Mouse (Mus musculus) macrophage (primary cell): ENCODE measurements around the gene Mrps35. TPM values are rescaled to one million over a fixed set of nuclear protein-coding genes. Genes with fewer than 3 reads are reported as not detected.

Source experiments
- H3K27ac ChIP-seq: fragments of 350-480 bp; formaldehyde crosslinking; 2 replicates; pipeline ENCODE4 v1.9.0; 2021
- H3K36me3 ChIP-seq: fragments of 350-480 bp; formaldehyde crosslinking; 2 replicates; pipeline ENCODE4 v1.9.0; 2021; ENCODE audit errors: inconsistent target
- H3K4me3 ChIP-seq: fragments of 350-480 bp; formaldehyde crosslinking; 2 replicates; pipeline ENCODE4 v1.9.0; 2021; ENCODE audit errors: inconsistent target
- H3K79me2 ChIP-seq: fragments of 350-480 bp; formaldehyde crosslinking; 2 replicates; pipeline ENCODE4 v1.9.0; 2021; ENCODE audit errors: inconsistent target
- WGBS: methylation state at CpG from one replicate; pipeline ENCODE4 v1.1.7; 2026; ENCODE audit warnings: inconsistent platforms; ENCODE audit not compliant: missing documents; 5-methylcytosine and 5-hydroxymethylcytosine counted together
- polyA plus RNA-seq: library from polyadenylated mRNA; stranded (reverse); fragments of 250-400 nt; gene quantifications from 3 replicates; pipeline ENCODE4 v1.2.4, GENCODE M21; 2018; ENCODE audit warnings: inconsistent platforms
- total RNA-seq, 78 experiments: library from RNA; depleted of rRNA; stranded (reverse); fragments of 250-400 nt; gene quantifications; 1 replicate in 9 of 78; 2 replicates in 24 of 78; 3 replicates in 43 of 78; 4 replicates in 2 of 78; pipeline ENCODE4 v1.2.4; 2018; ENCODE audit warnings: inconsistent platforms in 56 of 78

Mrps35 gene
- 10 to 100 TPM in 14 of 26 experiments, 1 to 10 TPM in 11, under 1 TPM in 1; 0.62 to 31.6 (median 10.9) TPM for total RNA-seq (2018; cell fraction: chromatin; rRNA removed)
- 10 to 100 TPM in 25 of 26 experiments, 1 to 10 TPM in 1; 7.6 to 29.2 (median 19.0) TPM for total RNA-seq (2018; cell fraction: cytosol; rRNA removed)
- 10 to 100 TPM in 10 of 26 experiments, 1 to 10 TPM in 16; 2.5 to 29.9 (median 8.8) TPM for total RNA-seq (2018; cell fraction: nucleus; rRNA removed)
- 12.5 to 19.3 TPM (median 19.2 TPM) in 3 replicates for polyA plus RNA-seq

- 5% methylated on average over 66 of the region's 66 CpGs for WGBS
- H3K79me2 ChIP-seq = peaks cover 29% of the 10 kb centered on the region
- no peak within 1 kb of the TSS for H3K27ac ChIP-seq
- peaks cover 9% of the 10 kb centered on the region; the same call in 1 of the 2 replicates for H3K36me3 ChIP-seq
- H3K4me3 ChIP-seq = peak within 1 kb of the TSS; percentile 47
Observed at GRCm38 (mm10) chr6:147042291-147043290, at the start of gene Mrps35. TSS of gene Mrps35 (plus strand) at chr6:147042764.

GRCm38 (mm10) chr6:146994236-146994635 is 48.3 kb upstream of the Mrps35 start:
- Histone ChIP-seq H3K36me3 (peaks cover 4% of the 10 kb centered on the region; the same call in 1 of the 2 replicates), H3K4me3 (no peak overlapping the region), H3K79me2 (no peaks in the 10 kb centered on the region), H3K27ac (no peak overlapping the region)
- 41% methylated on average over 5 of the region's 5 CpGs for WGBS

- H3K27ac ChIP-seq = no peak overlapping the region
- H3K79me2 ChIP-seq = no peaks in the 10 kb centered on the region
- peaks cover 9% of the 10 kb centered on the region; the same call in 1 of the 2 replicates for H3K36me3 ChIP-seq
- H3K4me3 ChIP-seq = no peak overlapping the region
- WGBS = 100% methylated on average over 2 of the region's 2 CpGs
Observed at GRCm38 (mm10) chr6:146995391-146995790, 47.2 kb upstream of the Mrps35 start.

GRCm38 (mm10) chr6:146995878-146996277 is 46.7 kb upstream of the Mrps35 start:
- no peak overlapping the region for H3K4me3 ChIP-seq
- no peaks in the 10 kb centered on the region for H3K79me2 ChIP-seq
- no peak overlapping the region for H3K27ac ChIP-seq
- WGBS = 94% methylated on average over 6 of the region's 6 CpGs
- H3K36me3 ChIP-seq = peaks cover 9% of the 10 kb centered on the region; the same call in 1 of the 2 replicates

GRCm38 (mm10) chr6:146997006-146997405 is 45.6 kb upstream of the Mrps35 start:
- WGBS = 93% methylated on average over 6 of the region's 6 CpGs
- Histone ChIP-seq H3K4me3 (no peak overlapping the region), H3K79me2 (no peaks in the 10 kb centered on the region), H3K36me3 (peaks cover 11% of the 10 kb centered on the region; the same call in 1 of the 2 replicates), H3K27ac (no peak overlapping the region)

GRCm38 (mm10) chr6:146998710-146999109 is 43.9 kb upstream of the Mrps35 start:
- H3K27ac ChIP-seq = no peak overlapping the region
- 93% methylated on average over 4 of the region's 4 CpGs for WGBS
- no peaks in the 10 kb centered on the region for H3K79me2 ChIP-seq
- peaks cover 12% of the 10 kb centered on the region; the same call in 1 of the 2 replicates for H3K36me3 ChIP-seq
- H3K4me3 ChIP-seq = no peak overlapping the region

GRCm38 (mm10) chr6:146999302-146999701 is 43.3 kb upstream of the Mrps35 start:
- no peak overlapping the region for H3K27ac ChIP-seq
- no peak overlapping the region for H3K4me3 ChIP-seq
- WGBS = 80% methylated on average over 9 of the region's 9 CpGs
- H3K79me2 ChIP-seq = no peaks in the 10 kb centered on the region
- 0 out of 2 replicates have a peak, but pooled peaks cover 12% of the 10 kb centered on the region for H3K36me3 ChIP-seq

GRCm38 (mm10) chr6:146999755-147000154 is 42.8 kb upstream of the Mrps35 start:
- H3K36me3 ChIP-seq = 0 out of 2 replicates have a peak, but pooled peaks cover 12% of the 10 kb centered on the region
- no peak overlapping the region for H3K27ac ChIP-seq
- no peak overlapping the region for H3K4me3 ChIP-seq
- WGBS = 90% methylated on average over 2 of the region's 2 CpGs
- H3K79me2 ChIP-seq = no peaks in the 10 kb centered on the region

GRCm38 (mm10) chr6:147008148-147008547 is 34.4 kb upstream of the Mrps35 start:
- 87% methylated on average over 3 of the region's 3 CpGs for WGBS
- H3K79me2 ChIP-seq = no peaks in the 10 kb centered on the region
- no peak overlapping the region for H3K27ac ChIP-seq
- H3K4me3 ChIP-seq = no peak overlapping the region
- peaks cover 12% of the 10 kb centered on the region; the same call in 1 of the 2 replicates for H3K36me3 ChIP-seq

- Histone ChIP-seq H3K4me3 (no peak overlapping the region), H3K27ac (no peak overlapping the region), H3K36me3 (peaks cover 12% of the 10 kb centered on the region; the same call in 1 of the 2 replicates), H3K79me2 (no peaks in the 10 kb centered on the region)
- WGBS = 79% methylated on average over 6 of the region's 6 CpGs
Observed at GRCm38 (mm10) chr6:147010358-147010757, 32.2 kb upstream of the Mrps35 start.

- Histone ChIP-seq H3K27ac (no peak overlapping the region), H3K36me3 (peaks cover 12% of the 10 kb centered on the region; the same call in 1 of the 2 replicates), H3K4me3 (no peak overlapping the region), H3K79me2 (no peaks in the 10 kb centered on the region)
- 96% methylated on average over 14 of the region's 15 CpGs for WGBS
Observed at GRCm38 (mm10) chr6:147010811-147011520, 31.6 kb upstream of the Mrps35 start.

GRCm38 (mm10) chr6:147011555-147011954 is 31.0 kb upstream of the Mrps35 start:
- 72% methylated on average over 6 of the region's 6 CpGs for WGBS
- Histone ChIP-seq H3K79me2 (no peaks in the 10 kb centered on the region), H3K27ac (no peak overlapping the region), H3K4me3 (no peak overlapping the region), H3K36me3 (peaks cover 10% of the 10 kb centered on the region; the same call in 1 of the 2 replicates)

- H3K79me2 ChIP-seq = no peaks in the 10 kb centered on the region
- no peak overlapping the region for H3K27ac ChIP-seq
- whole genome bisulfite sequencing = 94% methylated on average over 6 of the region's 6 CpGs
- H3K36me3 ChIP-seq = peaks cover 10% of the 10 kb centered on the region; the same call in 1 of the 2 replicates
- H3K4me3 ChIP-seq = no peak overlapping the region
Observed at GRCm38 (mm10) chr6:147011977-147012376, 30.6 kb upstream of the Mrps35 start.

GRCm38 (mm10) chr6:147013546-147013945 is 29.0 kb upstream of the Mrps35 start:
- H3K4me3 ChIP-seq = no peak overlapping the region
- 93% methylated on average over 1 of the region's 1 CpGs for WGBS
- no peak overlapping the region for H3K27ac ChIP-seq
- no peaks in the 10 kb centered on the region for H3K79me2 ChIP-seq
- H3K36me3 ChIP-seq = peaks cover 10% of the 10 kb centered on the region; the same call in 1 of the 2 replicates
